ENCODE assay signal across 9 mouse cellular contexts in genomic region chr5:129740976-129741375, GRCm38 (mm10). TPM values are rescaled to one million over a fixed set of nuclear protein-coding genes. Genes with fewer than 3 reads are reported as not detected.
DNase-seq lines count a peak whose midpoint lies in the region; ATAC-seq and TF ChIP-seq lines count a peak whose summit lies in the region.
"Had no signal": no experiment of that assay in that cellular context is flagged by ENCODE, and none has a peak within 500 bp of the region (broad histone marks: within the 10 kb centered on the region; RNA-seq: fewer than 3 reads in every experiment).

No protein-coding gene starts in this region.

- no peaks in the 10 kb centered on the region for H3K9me3 ChIP-seq in intestine, postnatal 0 days (ENCODE audit: control insufficient read depth)
- H3K9me3 ChIP-seq in intestine, embryonic 16.5 days (ENCODE audit: control insufficient read depth, low read length): no peaks in the 10 kb centered on the region
- no peaks in the 10 kb centered on the region for H3K9me3 ChIP-seq in midbrain, postnatal 0 days (ENCODE audit: low read length)
- H3K9me3 ChIP-seq: embryonic facial prominence, embryonic 13.5 days had no signal

- 0 out of 2 replicates have a peak, but pooled peaks have one; percentile 37 for ATAC-seq in intestine, postnatal 0 days
- no peak for ATAC-seq in intestine, embryonic 16.5 days
- no peak for ATAC-seq in midbrain, postnatal 0 days (ENCODE audit: low FRiP score)

- no peak overlapping the region for H3K27ac ChIP-seq in intestine, postnatal 0 days (ENCODE audit: low read depth, low read length)
- H3K27ac ChIP-seq in intestine, embryonic 16.5 days (ENCODE audit: low read length): no peak overlapping the region
- H3K27ac ChIP-seq in cortical plate, adult 2 months (ENCODE audit: insufficient read depth, low read length): no peak overlapping the region
- H3K27ac ChIP-seq in midbrain, postnatal 0 days (ENCODE audit: low read depth, low read length): no peak overlapping the region
- H3K27ac ChIP-seq: embryonic facial prominence, embryonic 13.5 days had no signal

- DNase-seq in urinary bladder, postnatal 14 days (ENCODE audit: low spot score): peak; percentile 38
- no peak for DNase-seq in urinary bladder, postnatal 4 days (ENCODE audit: low spot score in 2 of 2)
- peak; percentile 63 for DNase-seq in midbrain, postnatal 0 days (ENCODE audit: low spot score)
- no peak for DNase-seq in urinary bladder, postnatal 10 days (ENCODE audit: low spot score)

- H3K9ac ChIP-seq in intestine, postnatal 0 days (ENCODE audit: low read depth, low read length): no peak overlapping the region
- H3K9ac ChIP-seq in intestine, embryonic 16.5 days (ENCODE audit: low read depth, low read length): no peak overlapping the region
- no peak overlapping the region for H3K9ac ChIP-seq in midbrain, postnatal 0 days (replicated peaks; ENCODE audit: low read length, poor library complexity, severe bottlenecking)
- H3K9ac ChIP-seq: embryonic facial prominence, embryonic 13.5 days had no signal

- no peaks in the 10 kb centered on the region for H3K4me1 ChIP-seq in intestine, postnatal 0 days (replicated peaks; ENCODE audit: control insufficient read depth, insufficient read depth, low read length)
- no peaks in the 10 kb centered on the region; the same call in 1 of the 2 replicates for H3K4me1 ChIP-seq in intestine, embryonic 16.5 days (ENCODE audit: control insufficient read depth, insufficient read depth, low read length)
- no peaks in the 10 kb centered on the region for H3K4me1 ChIP-seq in cortical plate, adult 2 months (ENCODE audit: control insufficient read depth, insufficient read depth, low read length)
- no peaks in the 10 kb centered on the region for H3K4me1 ChIP-seq in midbrain, postnatal 0 days (ENCODE audit: insufficient read depth, low read length)
- H3K4me1 ChIP-seq: embryonic facial prominence, embryonic 13.5 days had no signal

- H3K4me2 ChIP-seq in intestine, postnatal 0 days (replicated peaks; ENCODE audit: low read depth): no peak overlapping the region
- H3K4me2 ChIP-seq in intestine, embryonic 16.5 days (ENCODE audit: low read depth, low read length): no peak overlapping the region
- no peak overlapping the region for H3K4me2 ChIP-seq in midbrain, postnatal 0 days (ENCODE audit: low read depth, low read length, poor library complexity, severe bottlenecking)
- H3K4me2 ChIP-seq: embryonic facial prominence, embryonic 13.5 days had no signal

- H3K36me3 ChIP-seq in intestine, postnatal 0 days (ENCODE audit: control insufficient read depth, insufficient read depth): peaks cover 11% of the 10 kb centered on the region; the same call in 1 of the 2 replicates
- H3K36me3 ChIP-seq in intestine, embryonic 16.5 days (ENCODE audit: control insufficient read depth, insufficient read depth, low read length): peaks cover 17% of the 10 kb centered on the region
- H3K36me3 ChIP-seq in midbrain, postnatal 0 days (ENCODE audit: insufficient read depth, low read length): peaks cover 31% of the 10 kb centered on the region

- H3K4me3 ChIP-seq in intestine, postnatal 0 days (ENCODE audit: low read depth, low read length): no peak overlapping the region
- H3K4me3 ChIP-seq in intestine, embryonic 16.5 days (ENCODE audit: low read length): no peak overlapping the region
- no peak overlapping the region for H3K4me3 ChIP-seq in cortical plate, adult 2 months (ENCODE audit: insufficient read depth, low read length)
- H3K4me3 ChIP-seq in midbrain, postnatal 0 days (ENCODE audit: low read depth, low read length): no peak overlapping the region
- H3K4me3 ChIP-seq: embryonic facial prominence, embryonic 13.5 days had no signal

- TF ChIP-seq POLR2A in cortical plate, adult 2 months (IDR thresholded peaks at IDR 0.05; ENCODE audit: extremely low read depth, insufficient read depth, low read length): no peak

- WGBS in intestine, postnatal 0 days: 95% methylated on average over 1 of the region's 1 CpGs
- WGBS in intestine, embryonic 16.5 days: 100% methylated on average over 1 of the region's 1 CpGs
- 100% methylated on average over 1 of the region's 1 CpGs for WGBS in midbrain, postnatal 0 days

- TF ChIP-seq CTCF in intestine, postnatal 0 days (IDR thresholded peaks at IDR 0.05; ENCODE audit: low read depth): peak; percentile 77
- TF ChIP-seq CTCF in cortical plate, adult 2 months (IDR thresholded peaks at IDR 0.05; ENCODE audit: extremely low read depth, insufficient read depth, low read length): peak; percentile 55; the same call in 1 of the 2 replicates
- peak; percentile 79 for TF ChIP-seq CTCF in midbrain, postnatal 0 days (IDR thresholded peaks at IDR 0.05)

- no peaks in the 10 kb centered on the region for H3K27me3 ChIP-seq in intestine, postnatal 0 days (replicated peaks; ENCODE audit: control insufficient read depth, insufficient read depth, low read length)
- no peaks in the 10 kb centered on the region for H3K27me3 ChIP-seq in intestine, embryonic 16.5 days (replicated peaks; ENCODE audit: control insufficient read depth, insufficient read depth, low read length)
- H3K27me3 ChIP-seq in midbrain, postnatal 0 days (ENCODE audit: insufficient read depth, low read length): no peaks in the 10 kb centered on the region
- H3K27me3 ChIP-seq: embryonic facial prominence, embryonic 13.5 days had no signal

RNA-seq across cellular contexts. Expression of gene Nipsnap2, which starts 16.1 kb away (rescaled TPM):
- 51.0 and 51.2 TPM in 2 replicates for polyA plus RNA-seq in intestine, postnatal 0 days (2015; fragmentation: Nextera tagmentation; extraction: Ambion mirVana)
- 73.9 and 80.4 TPM in 2 replicates for polyA plus RNA-seq in intestine, embryonic 16.5 days (2015; fragmentation: Nextera tagmentation; extraction: Ambion mirVana)
- polyA plus RNA-seq in cortical plate, adult 2 months (2012; rRNA removed): 84.1 and 88.4 TPM in 2 replicates
- total RNA-seq in midbrain, postnatal 0 days (2014; rRNA removed): 66.7 and 79.0 TPM in 2 replicates
- 108 and 109 TPM in 2 replicates for polyA plus RNA-seq in midbrain, postnatal 0 days (2015; fragmentation: Nextera tagmentation; extraction: Ambion mirVana)

RNA-seq across cellular contexts. Expression of gene Mrps17, which starts 25.7 kb away (rescaled TPM):
- 109 and 115 TPM in 2 replicates for polyA plus RNA-seq in intestine, postnatal 0 days (2015; fragmentation: Nextera tagmentation; extraction: Ambion mirVana)
- 183 and 196 TPM in 2 replicates for polyA plus RNA-seq in intestine, embryonic 16.5 days (2015; fragmentation: Nextera tagmentation; extraction: Ambion mirVana)
- polyA plus RNA-seq in cortical plate, adult 2 months (2012; rRNA removed): 100 and 111 TPM in 2 replicates
- total RNA-seq in midbrain, postnatal 0 days (2014; rRNA removed): 124 and 163 TPM in 2 replicates
- polyA plus RNA-seq in midbrain, postnatal 0 days (2015; fragmentation: Nextera tagmentation; extraction: Ambion mirVana): 161 and 176 TPM in 2 replicates

RNA-seq across cellular contexts. Expression of gene Sept14, which starts 32.7 kb away (rescaled TPM):
- not detected in 2 replicates for polyA plus RNA-seq in intestine, postnatal 0 days (2015; fragmentation: Nextera tagmentation; extraction: Ambion mirVana)
- polyA plus RNA-seq in intestine, embryonic 16.5 days (2015; fragmentation: Nextera tagmentation; extraction: Ambion mirVana): not detected in 2 replicates
- not detected in 2 replicates for polyA plus RNA-seq in cortical plate, adult 2 months (2012; rRNA removed)
- not detected in 2 replicates for total RNA-seq in midbrain, postnatal 0 days (2014; rRNA removed)
- not detected in 2 replicates for polyA plus RNA-seq in midbrain, postnatal 0 days (2015; fragmentation: Nextera tagmentation; extraction: Ambion mirVana)
- total RNA-seq: left cerebral cortex, postnatal 10 days had no signal
- polyA plus RNA-seq: embryonic facial prominence, embryonic 13.5 days had no signal

RNA-seq across cellular contexts. Expression of gene Psph, which starts 46.3 kb away (rescaled TPM):
- polyA plus RNA-seq in intestine, postnatal 0 days (2015; fragmentation: Nextera tagmentation; extraction: Ambion mirVana): 22.2 and 23.6 TPM in 2 replicates
- 48.0 and 57.1 TPM in 2 replicates for polyA plus RNA-seq in intestine, embryonic 16.5 days (2015; fragmentation: Nextera tagmentation; extraction: Ambion mirVana)
- 27.4 and 27.5 TPM in 2 replicates for polyA plus RNA-seq in cortical plate, adult 2 months (2012; rRNA removed)
- total RNA-seq in midbrain, postnatal 0 days (2014; rRNA removed): 18.5 and 33.1 TPM in 2 replicates
- 40.3 and 42.0 TPM in 2 replicates for polyA plus RNA-seq in midbrain, postnatal 0 days (2015; fragmentation: Nextera tagmentation; extraction: Ambion mirVana)

Comparison
In these comparisons a context has a peak if more than half of its experiments do, and no peak if none do; other contexts are left out.
1. DNase-seq: peak in urinary bladder, postnatal 14 days (single experiment) and midbrain, postnatal 0 days (single experiment); none in urinary bladder, postnatal 4 days (0 of 2) and urinary bladder, postnatal 10 days (single experiment).
2. Peak in every context shown above with its lines, with median percentiles within 50 percentile points of each other: CTCF ChIP-seq.